ENCODE assay signal across 30 mouse cellular contexts in genomic region chr9:69354228-69354627, GRCm38 (mm10). TPM values are rescaled to one million over a fixed set of nuclear protein-coding genes. Genes with fewer than 3 reads are reported as not detected.
A peak's percentile ranks its signal among the peaks of the same experiment; 100 is the strongest.
DNase-seq lines count a peak whose midpoint lies in the region; ATAC-seq and TF ChIP-seq lines count a peak whose summit lies in the region.
"Had no signal": no experiment of that assay in that cellular context is flagged by ENCODE, and none has a peak within 500 bp of the region (broad histone marks: within the 10 kb centered on the region; RNA-seq: fewer than 3 reads in every experiment).

No protein-coding gene starts in this region.

- TF ChIP-seq EP300 in liver, postnatal 0 days (IDR thresholded peaks at IDR 0.05; ENCODE audit: low read depth) = no peak

- no peak overlapping the region for H3K27ac ChIP-seq in hindbrain, embryonic 13.5 days
- H3K27ac ChIP-seq in hindbrain, embryonic 11.5 days (ENCODE audit: low read depth, low read length) = no peak overlapping the region
- no peak overlapping the region for H3K27ac ChIP-seq in forebrain, postnatal 0 days (ENCODE audit: low read depth, low read length)
- no peak overlapping the region for H3K27ac ChIP-seq in liver, postnatal 0 days (ENCODE audit: low read depth)
- H3K27ac ChIP-seq: embryonic facial prominence, embryonic 13.5 days; liver, embryonic 14.5 days; stomach, embryonic 15.5 days had no signal

- H3K4me1 ChIP-seq in hindbrain, embryonic 13.5 days (replicated peaks) = peaks cover 23% of the 10 kb centered on the region
- H3K4me1 ChIP-seq in hindbrain, embryonic 11.5 days (replicated peaks; ENCODE audit: control insufficient read depth, insufficient read depth, low read length) = no peaks in the 10 kb centered on the region
- 0 out of 2 replicates have a peak, but pooled peaks cover 4% of the 10 kb centered on the region for H3K4me1 ChIP-seq in forebrain, postnatal 0 days (ENCODE audit: insufficient read depth)
- H3K4me1 ChIP-seq in liver, postnatal 0 days (ENCODE audit: insufficient read depth) = no peaks in the 10 kb centered on the region
- H3K4me1 ChIP-seq: stomach, embryonic 15.5 days had no signal

- H3K36me3 ChIP-seq in hindbrain, embryonic 13.5 days = no peaks in the 10 kb centered on the region
- no peaks in the 10 kb centered on the region for H3K36me3 ChIP-seq in hindbrain, embryonic 11.5 days (ENCODE audit: control insufficient read depth, insufficient read depth, low read length)
- no peaks in the 10 kb centered on the region for H3K36me3 ChIP-seq in forebrain, postnatal 0 days (ENCODE audit: insufficient read depth)
- peaks cover 4% of the 10 kb centered on the region; the same call in 1 of the 2 replicates for H3K36me3 ChIP-seq in liver, postnatal 0 days (replicated peaks; ENCODE audit: insufficient read depth, low read length)
- H3K36me3 ChIP-seq: embryonic facial prominence, embryonic 13.5 days; stomach, embryonic 15.5 days had no signal

- no peak overlapping the region for H3K4me2 ChIP-seq in hindbrain, embryonic 13.5 days
- no peak overlapping the region for H3K4me2 ChIP-seq in hindbrain, embryonic 11.5 days (replicated peaks; ENCODE audit: low read depth, low read length)
- H3K4me2 ChIP-seq in forebrain, postnatal 0 days (ENCODE audit: low read depth) = no peak overlapping the region
- H3K4me2 ChIP-seq in liver, postnatal 0 days (ENCODE audit: low read depth, low read length) = no peak overlapping the region
- H3K4me2 ChIP-seq: embryonic facial prominence, embryonic 13.5 days; heart, embryonic 11.5 days; lung, embryonic 14.5 days; stomach, embryonic 15.5 days had no signal

- no peak for TF ChIP-seq CTCF in forebrain, postnatal 0 days (IDR thresholded peaks at IDR 0.05; ENCODE audit: low read depth)
- no peak for TF ChIP-seq CTCF in liver, postnatal 0 days (IDR thresholded peaks at IDR 0.05; ENCODE audit: low read depth)

- H3K9me3 ChIP-seq in hindbrain, embryonic 13.5 days = no peaks in the 10 kb centered on the region
- no peaks in the 10 kb centered on the region for H3K9me3 ChIP-seq in hindbrain, embryonic 11.5 days (ENCODE audit: control insufficient read depth, low read length)
- no peaks in the 10 kb centered on the region for H3K9me3 ChIP-seq in forebrain, postnatal 0 days (ENCODE audit: low read length)
- H3K9me3 ChIP-seq in liver, postnatal 0 days (ENCODE audit: low read length) = no peaks in the 10 kb centered on the region
- H3K9me3 ChIP-seq: embryonic facial prominence, embryonic 13.5 days; stomach, embryonic 15.5 days had no signal

- 61% methylated on average over 6 of the region's 6 CpGs for whole genome bisulfite sequencing in hindbrain, embryonic 13.5 days
- WGBS in hindbrain, embryonic 11.5 days = 85% methylated on average over 6 of the region's 6 CpGs
- 30% methylated on average over 6 of the region's 6 CpGs for WGBS in forebrain, postnatal 0 days
- WGBS in liver, postnatal 0 days (ENCODE audit: insufficient replicate concordance) = 80% methylated on average over 6 of the region's 6 CpGs

- H3K27me3 ChIP-seq in hindbrain, embryonic 13.5 days = no peaks in the 10 kb centered on the region
- H3K27me3 ChIP-seq in hindbrain, embryonic 11.5 days (ENCODE audit: control insufficient read depth, insufficient read depth, low read length) = no peaks in the 10 kb centered on the region
- H3K27me3 ChIP-seq in forebrain, postnatal 0 days (ENCODE audit: insufficient read depth, low read length) = no peaks in the 10 kb centered on the region
- no peaks in the 10 kb centered on the region for H3K27me3 ChIP-seq in liver, postnatal 0 days (ENCODE audit: insufficient read depth, low read length)
- H3K27me3 ChIP-seq: embryonic facial prominence, embryonic 13.5 days; stomach, embryonic 15.5 days had no signal

- H3K4me3 ChIP-seq in hindbrain, embryonic 13.5 days = no peak overlapping the region
- H3K4me3 ChIP-seq in hindbrain, embryonic 11.5 days (ENCODE audit: low read depth, low read length) = no peak overlapping the region
- H3K4me3 ChIP-seq in forebrain, postnatal 0 days (ENCODE audit: low read depth, low read length) = no peak overlapping the region
- no peak overlapping the region for H3K4me3 ChIP-seq in liver, postnatal 0 days (ENCODE audit: low read depth, low read length)
- H3K4me3 ChIP-seq: embryonic facial prominence, embryonic 13.5 days; erythroblast, embryonic 14.5 days; stomach, embryonic 15.5 days had no signal

- peak; percentile 28; the same call in 1 of the 2 replicates for ATAC-seq in hindbrain, embryonic 13.5 days (ENCODE audit: low FRiP score)
- no peak for ATAC-seq in hindbrain, embryonic 11.5 days (ENCODE audit: low FRiP score)
- ATAC-seq in forebrain, postnatal 0 days = peak; percentile 82
- ATAC-seq in liver, postnatal 0 days = no peak
- ATAC-seq in erythroblast, adult 5-6 weeks (replicated peaks; ENCODE audit: low FRiP score, poor library complexity, severe bottlenecking) = no peak
- ATAC-seq: intestine, embryonic 16.5 days had no signal

- no peak overlapping the region for H3K9ac ChIP-seq in hindbrain, embryonic 13.5 days
- no peak overlapping the region for H3K9ac ChIP-seq in hindbrain, embryonic 11.5 days (ENCODE audit: low read depth, low read length)
- no peak overlapping the region for H3K9ac ChIP-seq in forebrain, postnatal 0 days
- no peak overlapping the region for H3K9ac ChIP-seq in liver, postnatal 0 days (replicated peaks)
- H3K9ac ChIP-seq: embryonic facial prominence, embryonic 13.5 days; liver, embryonic 14.5 days; lung, embryonic 14.5 days; stomach, embryonic 15.5 days had no signal

- no peak for DNase-seq in hindbrain, embryonic 11.5 days (ENCODE audit: low spot score)
- DNase-seq in brain, embryonic 18.5 days (ENCODE audit: low read depth, low spot score) = peak; percentile 30
- DNase-seq in forebrain, postnatal 0 days = peak; percentile 74
- peak; percentile 37 for DNase-seq in layer of hippocampus, adult 9-11 months
- DNase-seq in left cerebral cortex, adult 9 months (ENCODE audit: low spot score in 2 of 2) = no peak
- DNase-seq in liver, postnatal 0 days = no peak
- DNase-seq: adrenal gland, adult 2 months; adrenal gland, postnatal 36 days; B cell, adult 2 months; cerebellum, adult 8-10 months; embryo, embryonic 11 days; gastrocnemius, postnatal 36 days; heart, adult 18-20 months; heart, postnatal 36 days; kidney, adult 9 months; kidney, postnatal 10 days; liver; lung, embryonic 14.5 days; lung, postnatal 14 days; midbrain, embryonic 14.5 days; retina, postnatal 1 day; right cerebral cortex, postnatal 14 days had no signal

RNA-seq across cellular contexts. Expression of gene Ice2, which starts 43.5 kb away (rescaled TPM):
- 11.4 and 12.5 TPM in 2 replicates for polyA plus RNA-seq in hindbrain, embryonic 13.5 days (2015; fragmentation: Nextera tagmentation; extraction: Ambion mirVana)
- 20.3 and 24.1 TPM in 2 replicates for polyA plus RNA-seq in hindbrain, embryonic 11.5 days (2014; fragmentation: Nextera tagmentation; extraction: Ambion mirVana)
- 9.8 and 12.9 TPM in 2 replicates for total RNA-seq in forebrain, postnatal 0 days (2014; rRNA removed)
- polyA plus RNA-seq in forebrain, postnatal 0 days (2015; fragmentation: Nextera tagmentation; extraction: Ambion mirVana) = 5.6 and 7.0 TPM in 2 replicates
- polyA plus RNA-seq in liver, postnatal 0 days (2015; fragmentation: Nextera tagmentation; extraction: Ambion mirVana) = 4.5 and 5.1 TPM in 2 replicates
- total RNA-seq in erythroblast, adult 5-6 weeks (2015; ENCODE audit: low replicate concordance) = 3.6 and 4.6 TPM in 2 replicates
- 7.1 and 11.3 TPM in 2 replicates for total RNA-seq in erythroblast, adult 5-6 weeks (2017; ENCODE audit: low replicate concordance)

Comparison
In these comparisons a context has a peak if more than half of its experiments do, and no peak if none do; other contexts are left out.
1. ATAC-seq: peak in hindbrain, embryonic 13.5 days (single experiment) and forebrain, postnatal 0 days (single experiment); none in hindbrain, embryonic 11.5 days (single experiment), liver, postnatal 0 days (single experiment) and erythroblast, adult 5-6 weeks (single experiment).
2. DNase-seq: peak in brain, embryonic 18.5 days (single experiment), forebrain, postnatal 0 days (single experiment) and layer of hippocampus, adult 9-11 months (single experiment); none in hindbrain, embryonic 11.5 days (single experiment), left cerebral cortex, adult 9 months (0 of 2) and liver, postnatal 0 days (single experiment).